Mouse (Mus musculus): ENCODE measurements around the gene C1qb. TPM values are rescaled to one million over a fixed set of nuclear protein-coding genes. Genes with fewer than 3 reads are reported as not detected.

C1qb gene
- total and polyA plus RNA-seq, 2 experiments from 2014 or later, result 37.2 to 64.1 TPM

GRCm38 (mm10) chr4:136861806-136862205 is 24.2 kb downstream of the C1qb start:
- Histone ChIP-seq H3K9me3 (replicated peaks; ENCODE audit: control insufficient read depth, low read length) (no peaks in the 10 kb centered on the region), H3K27me3 (ENCODE audit: control insufficient read depth, insufficient read depth, low read length) (peaks cover 42% of the 10 kb centered on the region), H3K36me3 (replicated peaks; ENCODE audit: control insufficient read depth, insufficient read depth, low read length) (no peaks in the 10 kb centered on the region), H3K4me1 (ENCODE audit: control insufficient read depth, insufficient read depth) (no peaks in the 10 kb centered on the region), H3K27ac (ENCODE audit: low read depth) (no peak overlapping the region), H3K9ac (replicated peaks; ENCODE audit: low read depth, low read length) (no peak overlapping the region), H3K4me3 (ENCODE audit: low read depth, low read length) (no peak overlapping the region), H3K4me2 (ENCODE audit: low read depth, low read length) (no peak overlapping the region)
- 7% methylated on average over 17 of the region's 17 CpGs for WGBS
- DNase-seq (ENCODE audit: low spot score), result no peak
- TF ChIP-seq CTCF (IDR thresholded peaks at IDR 0.05; ENCODE audit: low read depth), result no peak
- TF ChIP-seq EP300 (IDR thresholded peaks at IDR 0.05; ENCODE audit: low read depth), result no peak
- ATAC-seq (ENCODE audit: insufficient read depth, low read depth), result no peak

- peaks cover 34% of the 10 kb centered on the region for H3K27me3 ChIP-seq (ENCODE audit: control insufficient read depth, insufficient read depth, low read length)
- WGBS, result 83% methylated on average over 7 of the region's 7 CpGs
Measured at GRCm38 (mm10) chr4:136860022-136860421, 26.0 kb downstream of the C1qb start.

GRCm38 (mm10) chr4:136855081-136855480 is 30.9 kb downstream of the C1qb start:
- H3K4me3 ChIP-seq (ENCODE audit: low read depth, low read length), result no peak overlapping the region
- no peak for DNase-seq (ENCODE audit: low spot score)
- no peaks in the 10 kb centered on the region for H3K36me3 ChIP-seq (replicated peaks; ENCODE audit: control insufficient read depth, insufficient read depth, low read length)
- H3K9ac ChIP-seq (replicated peaks; ENCODE audit: low read depth, low read length), result no peak overlapping the region
- H3K4me2 ChIP-seq (ENCODE audit: low read depth, low read length), result no peak overlapping the region
- ATAC-seq (ENCODE audit: insufficient read depth, low read depth), result no peak
- WGBS, result 31% methylated on average over 6 of the region's 6 CpGs
- no peaks in the 10 kb centered on the region for H3K9me3 ChIP-seq (replicated peaks; ENCODE audit: control insufficient read depth, low read length)
- H3K27me3 ChIP-seq (ENCODE audit: control insufficient read depth, insufficient read depth, low read length), result peaks cover 4% of the 10 kb centered on the region; the same call in 1 of the 2 replicates
- no peak overlapping the region for H3K27ac ChIP-seq (ENCODE audit: low read depth)
- no peaks in the 10 kb centered on the region for H3K4me1 ChIP-seq (ENCODE audit: control insufficient read depth, insufficient read depth)
- TF ChIP-seq CTCF (IDR thresholded peaks at IDR 0.05; ENCODE audit: low read depth) (no peak), EP300 (IDR thresholded peaks at IDR 0.05; ENCODE audit: low read depth) (no peak)

More at GRCm38 (mm10) chr4:136860022-136860421, 26.0 kb downstream of the C1qb start:
- Histone ChIP-seq H3K4me2 (ENCODE audit: low read depth, low read length) (no peak overlapping the region), H3K9ac (replicated peaks; ENCODE audit: low read depth, low read length) (no peak overlapping the region), H3K27ac (ENCODE audit: low read depth) (no peak overlapping the region), H3K4me1 (ENCODE audit: control insufficient read depth, insufficient read depth) (no peaks in the 10 kb centered on the region), H3K36me3 (replicated peaks; ENCODE audit: control insufficient read depth, insufficient read depth, low read length) (no peaks in the 10 kb centered on the region), H3K4me3 (ENCODE audit: low read depth, low read length) (no peak overlapping the region), H3K9me3 (replicated peaks; ENCODE audit: control insufficient read depth, low read length) (no peaks in the 10 kb centered on the region)
- TF ChIP-seq CTCF (IDR thresholded peaks at IDR 0.05; ENCODE audit: low read depth) (no peak), EP300 (IDR thresholded peaks at IDR 0.05; ENCODE audit: low read depth) (no peak)
- ATAC-seq (ENCODE audit: insufficient read depth, low read depth), result no peak
- DNase-seq (ENCODE audit: low spot score), result no peak

GRCm38 (mm10) chr4:136852989-136853388 is 33.0 kb downstream of the C1qb start:
- no peak for TF ChIP-seq CTCF (IDR thresholded peaks at IDR 0.05; ENCODE audit: low read depth)
- no peak for TF ChIP-seq EP300 (IDR thresholded peaks at IDR 0.05; ENCODE audit: low read depth)
- Histone ChIP-seq H3K36me3 (replicated peaks; ENCODE audit: control insufficient read depth, insufficient read depth, low read length) (no peaks in the 10 kb centered on the region), H3K4me3 (ENCODE audit: low read depth, low read length) (no peak overlapping the region), H3K9ac (replicated peaks; ENCODE audit: low read depth, low read length) (no peak overlapping the region), H3K4me1 (ENCODE audit: control insufficient read depth, insufficient read depth) (no peaks in the 10 kb centered on the region), H3K27ac (ENCODE audit: low read depth) (no peak overlapping the region), H3K4me2 (ENCODE audit: low read depth, low read length) (no peak overlapping the region), H3K27me3 (ENCODE audit: control insufficient read depth, insufficient read depth, low read length) (peaks cover 5% of the 10 kb centered on the region; the same call in 1 of the 2 replicates), H3K9me3 (replicated peaks; ENCODE audit: control insufficient read depth, low read length) (no peaks in the 10 kb centered on the region)
- DNase-seq (ENCODE audit: low spot score) (no peak), ATAC-seq (ENCODE audit: insufficient read depth, low read depth) (no peak)
- WGBS, result 85% methylated on average over 12 of the region's 12 CpGs

GRCm38 (mm10) chr4:136852119-136852518 is 33.9 kb downstream of the C1qb start:
- no peak overlapping the region for H3K27ac ChIP-seq (ENCODE audit: low read depth)
- TF ChIP-seq CTCF (IDR thresholded peaks at IDR 0.05; ENCODE audit: low read depth), result no peak
- no peak for TF ChIP-seq EP300 (IDR thresholded peaks at IDR 0.05; ENCODE audit: low read depth)

GRCm38 (mm10) chr4:136848565-136848964 is 37.4 kb downstream of the C1qb start:
- WGBS, result 65% methylated on average over 4 of the region's 4 CpGs

More at GRCm38 (mm10) chr4:136852119-136852518, 33.9 kb downstream of the C1qb start:
- H3K4me3 ChIP-seq (ENCODE audit: low read depth, low read length), result no peak overlapping the region
- H3K9me3 ChIP-seq (replicated peaks; ENCODE audit: control insufficient read depth, low read length), result no peaks in the 10 kb centered on the region
- no peak overlapping the region for H3K9ac ChIP-seq (replicated peaks; ENCODE audit: low read depth, low read length)
- DNase-seq (ENCODE audit: low spot score) (no peak), ATAC-seq (ENCODE audit: insufficient read depth, low read depth) (no peak)
- no peak overlapping the region for H3K4me2 ChIP-seq (ENCODE audit: low read depth, low read length)
- no peaks in the 10 kb centered on the region for H3K4me1 ChIP-seq (ENCODE audit: control insufficient read depth, insufficient read depth)
- 64% methylated on average over 5 of the region's 5 CpGs for WGBS
- no peaks in the 10 kb centered on the region for H3K36me3 ChIP-seq (replicated peaks; ENCODE audit: control insufficient read depth, insufficient read depth, low read length)
- H3K27me3 ChIP-seq (ENCODE audit: control insufficient read depth, insufficient read depth, low read length), result peaks cover 12% of the 10 kb centered on the region

More at GRCm38 (mm10) chr4:136848565-136848964, 37.4 kb downstream of the C1qb start:
- no peak overlapping the region for H3K27ac ChIP-seq (ENCODE audit: low read depth)
- no peaks in the 10 kb centered on the region for H3K4me1 ChIP-seq (ENCODE audit: control insufficient read depth, insufficient read depth)
- H3K27me3 ChIP-seq (ENCODE audit: control insufficient read depth, insufficient read depth, low read length), result peaks cover 20% of the 10 kb centered on the region
- no peak overlapping the region for H3K4me3 ChIP-seq (ENCODE audit: low read depth, low read length)
- H3K9me3 ChIP-seq (replicated peaks; ENCODE audit: control insufficient read depth, low read length), result 0 out of 2 replicates have a peak, but pooled peaks cover 3% of the 10 kb centered on the region
- no peak for ATAC-seq (ENCODE audit: insufficient read depth, low read depth)
- no peaks in the 10 kb centered on the region for H3K36me3 ChIP-seq (replicated peaks; ENCODE audit: control insufficient read depth, insufficient read depth, low read length)
- TF ChIP-seq CTCF (IDR thresholded peaks at IDR 0.05; ENCODE audit: low read depth) (no peak), EP300 (IDR thresholded peaks at IDR 0.05; ENCODE audit: low read depth) (no peak)
- DNase-seq (ENCODE audit: low spot score), result no peak
- H3K9ac ChIP-seq (replicated peaks; ENCODE audit: low read depth, low read length), result no peak overlapping the region
- no peak overlapping the region for H3K4me2 ChIP-seq (ENCODE audit: low read depth, low read length)

All from heart, postnatal 0 days (tissue).